Mouse (Mus musculus): Measurements from ENCODE around the gene Cpz.
A peak's percentile ranks its signal among the peaks of the same experiment; 100 is the strongest.

Gene Cpz

DNA sequence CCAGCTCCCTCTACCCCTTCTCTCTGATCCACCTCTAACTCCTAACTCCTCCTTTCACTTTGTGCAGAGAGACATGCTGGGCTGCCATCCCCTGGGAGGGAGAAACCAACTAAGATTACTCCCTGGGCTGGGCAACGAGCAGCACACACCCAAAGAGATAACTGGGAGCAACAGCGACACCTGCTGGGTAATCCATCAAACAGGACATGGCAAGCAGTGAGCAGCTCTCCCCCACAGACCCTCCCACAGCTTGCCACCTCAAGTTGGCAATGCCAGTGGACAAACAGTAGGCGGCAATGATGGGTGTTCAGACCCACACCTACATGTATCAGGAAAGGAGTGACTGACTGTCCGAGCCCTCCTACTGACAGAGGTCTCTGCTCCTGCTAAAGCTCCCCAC, 4.9 kb upstream of the Cpz start:
- peak; percentile 42 for DNase-seq (ENCODE audit: low read depth)

DNA sequence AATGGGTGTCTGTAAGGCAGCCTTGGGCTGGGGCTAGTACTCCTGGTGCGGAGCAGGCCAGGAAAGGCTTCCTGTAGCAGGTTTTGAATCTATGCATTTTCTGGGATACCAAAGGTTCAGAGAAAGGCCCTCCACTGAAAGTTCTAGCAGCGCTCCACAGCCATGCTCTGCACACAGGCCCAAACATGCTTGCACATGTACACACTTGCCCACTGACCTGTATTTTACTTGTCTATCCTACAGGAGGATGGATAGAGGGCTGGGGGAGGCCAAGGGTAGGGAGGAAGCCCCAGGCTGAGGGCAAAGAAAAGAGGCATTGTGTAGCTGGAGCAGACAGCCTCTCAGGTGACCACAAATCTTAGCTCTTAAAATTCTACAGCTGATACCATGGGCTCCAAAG, 1.1 kb downstream of the Cpz start:
- DNase-seq (ENCODE audit: low read depth) = no peak

DNA sequence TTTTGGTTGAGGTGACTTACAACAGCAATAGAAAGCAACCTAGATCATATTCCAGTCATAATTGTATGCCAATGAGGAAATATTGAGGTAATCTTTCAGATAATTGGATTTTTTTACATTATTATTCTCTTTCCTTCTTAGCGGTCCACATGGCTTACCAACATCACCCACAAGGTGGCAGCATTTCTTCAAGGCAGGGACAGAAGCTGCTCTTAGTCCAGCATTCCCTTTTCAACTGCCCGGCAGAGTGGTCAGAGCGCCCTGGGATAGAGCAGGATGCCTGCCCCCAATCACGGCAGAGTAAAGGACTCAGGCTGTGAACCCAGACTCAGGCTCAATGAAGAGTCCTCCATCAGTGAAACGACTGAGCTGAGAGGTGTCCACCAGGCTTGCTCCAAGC, 1.8 kb downstream of the Cpz start:
- peak; percentile 9 for DNase-seq (ENCODE audit: low read depth)

DNA sequence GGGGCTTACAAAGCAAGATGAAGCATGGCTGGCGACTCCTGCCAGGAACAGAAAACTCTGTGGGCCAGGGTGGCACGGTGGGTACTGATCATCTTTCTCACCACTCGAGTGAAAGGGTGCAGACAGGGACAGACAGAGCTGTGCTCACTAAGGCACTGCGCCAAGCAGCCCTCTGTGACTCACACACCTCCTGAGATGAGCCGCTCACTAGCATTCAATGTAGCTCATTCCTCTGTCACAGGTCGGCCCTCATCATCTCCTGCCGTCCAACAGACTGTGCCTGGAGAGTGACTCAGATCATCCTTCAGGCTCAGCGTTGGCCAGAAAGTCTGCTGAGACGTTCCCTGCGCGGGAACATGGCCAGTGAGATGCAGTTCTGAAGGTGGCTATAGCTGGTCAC, 8.7 kb downstream of the Cpz start:
- DNase-seq (ENCODE audit: low read depth) = no peak

DNA sequence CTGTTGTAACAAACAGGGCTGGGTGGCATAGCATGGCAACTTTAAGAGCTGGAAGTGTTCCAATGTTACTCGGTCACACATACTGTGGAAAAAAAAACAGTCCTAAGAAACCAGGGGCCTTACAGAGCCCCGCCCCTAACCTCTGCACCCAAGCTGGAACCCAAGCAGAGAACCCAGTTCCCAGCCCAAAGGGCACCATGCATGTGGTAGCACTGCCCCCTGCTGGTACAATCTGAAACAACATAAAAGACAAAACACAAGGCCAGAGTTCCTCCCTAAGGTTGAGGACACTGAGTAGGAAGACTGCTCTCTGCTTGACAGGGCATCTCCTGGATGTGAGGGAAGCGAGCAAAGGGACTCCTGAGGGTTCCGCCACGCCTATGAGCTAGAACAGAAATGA, 14.9 kb downstream of the Cpz start:
- DNase-seq (ENCODE audit: low read depth) = peak; percentile 25

DNA sequence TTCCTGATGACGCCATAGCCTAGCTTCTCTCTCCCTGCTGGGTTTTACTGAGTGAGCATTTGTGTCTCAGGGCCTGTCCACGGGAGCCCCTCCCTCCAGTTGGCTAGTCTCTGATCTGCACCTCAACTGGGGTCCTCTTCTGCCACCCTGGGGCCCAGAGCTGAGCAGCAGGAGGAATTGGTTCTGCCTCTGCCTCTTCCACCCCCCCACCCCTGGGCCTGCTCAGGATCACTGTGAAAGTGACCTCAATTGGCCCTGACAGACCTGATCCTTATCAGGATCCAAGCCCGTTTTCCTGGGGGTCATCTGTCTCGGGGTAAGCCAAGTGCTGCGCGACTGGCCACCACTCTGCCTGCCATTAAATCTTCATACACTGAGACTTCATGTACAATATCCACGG, 20.5 kb downstream of the Cpz start:
- no peak for DNase-seq (ENCODE audit: low read depth)

DNA sequence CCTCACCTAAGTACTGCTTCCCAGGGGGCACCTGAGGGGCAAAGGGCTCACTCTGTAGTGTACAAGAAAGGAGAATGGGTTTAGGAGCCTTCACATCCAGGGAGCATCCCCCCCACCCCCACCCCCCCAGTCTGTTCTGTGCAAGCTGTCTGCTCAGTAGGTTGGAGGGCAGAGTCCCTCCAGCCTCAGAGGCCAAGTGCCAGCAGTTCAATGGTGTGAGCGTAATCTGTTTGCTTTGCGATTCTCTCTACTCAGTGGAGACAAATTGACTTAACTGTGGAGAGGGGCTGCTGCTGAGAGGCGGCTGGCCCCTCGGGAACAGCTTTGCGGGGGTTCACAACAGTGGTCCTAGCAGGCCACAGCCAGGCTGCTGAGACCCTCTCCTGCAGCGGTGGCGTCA, 28.2 kb downstream of the Cpz start:
- no peak for DNase-seq (ENCODE audit: low read depth)

DNA sequence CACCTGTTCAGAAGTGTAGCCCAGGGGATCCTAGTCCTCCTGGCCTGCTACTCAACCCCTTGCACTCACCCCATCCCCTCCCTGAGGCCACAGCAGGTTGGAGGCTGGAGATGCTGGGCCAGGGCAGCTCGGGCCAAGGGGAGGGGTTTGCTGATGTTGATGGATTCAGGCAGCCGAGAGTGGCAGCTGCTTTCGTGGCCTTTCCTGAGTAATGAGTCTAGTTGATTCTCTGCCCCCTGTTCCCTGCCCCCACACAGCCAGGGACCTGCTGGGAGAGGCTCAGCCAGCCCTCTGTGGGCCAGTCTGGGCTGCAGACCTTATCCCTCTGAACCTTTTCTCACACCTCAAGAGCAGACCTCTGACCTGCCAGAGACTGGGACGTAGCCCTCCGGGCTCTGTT, 29.5 kb downstream of the Cpz start:
- DNase-seq (ENCODE audit: low read depth) = no peak

DNA sequence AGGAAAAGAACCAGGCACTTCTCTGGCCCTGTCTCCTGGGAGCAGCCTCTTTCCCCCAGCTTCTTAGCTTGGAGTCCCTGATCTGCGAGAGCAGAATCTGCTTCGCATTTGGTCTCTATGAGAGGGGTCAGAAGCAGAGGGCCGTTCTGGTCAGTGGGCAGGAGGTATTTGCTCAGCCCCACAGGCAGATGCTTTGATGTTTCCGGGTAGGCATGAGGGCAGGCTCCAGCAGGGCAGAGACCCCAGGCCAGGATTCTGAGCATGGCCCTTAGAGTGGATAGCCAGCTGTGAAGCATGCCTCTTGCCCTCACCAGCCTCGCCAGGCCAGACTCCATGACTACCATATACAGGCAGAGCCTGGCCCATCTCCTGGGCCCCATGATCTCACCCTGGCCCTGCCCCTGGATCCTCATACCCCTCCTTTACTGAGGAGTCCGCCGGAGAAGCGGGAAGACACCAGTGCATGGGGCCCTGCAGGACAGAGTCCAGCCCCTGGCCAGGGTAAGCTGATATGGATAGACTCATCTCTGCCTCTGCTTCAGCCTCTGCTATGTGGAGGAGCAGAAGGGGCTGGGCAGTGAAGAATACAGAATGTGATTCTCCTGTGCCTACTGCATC, 30.6 kb downstream of the Cpz start:
- DNase-seq (ENCODE audit: low read depth) = no peak

DNA sequence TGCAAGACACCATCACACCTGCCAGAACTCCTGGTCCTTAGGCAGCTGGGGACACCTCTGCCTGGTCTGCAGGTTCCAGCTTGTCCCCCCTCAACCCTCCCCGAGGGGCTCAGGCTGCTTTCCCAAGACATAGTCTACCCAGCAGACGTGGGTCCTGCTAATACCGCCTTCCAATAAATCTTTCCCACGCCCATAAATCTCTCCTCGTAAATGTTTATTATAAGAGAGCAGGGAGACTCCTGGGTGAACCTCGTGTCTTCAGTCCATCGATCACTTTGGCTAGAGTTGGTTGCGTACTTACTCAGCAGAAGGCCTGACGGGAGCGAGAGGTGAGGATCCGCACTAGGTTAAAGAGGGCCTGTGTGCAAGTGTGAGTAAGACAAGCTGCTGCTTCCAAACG, 31.7 kb downstream of the Cpz start:
- DNase-seq (ENCODE audit: low read depth) = no peak

DNA sequence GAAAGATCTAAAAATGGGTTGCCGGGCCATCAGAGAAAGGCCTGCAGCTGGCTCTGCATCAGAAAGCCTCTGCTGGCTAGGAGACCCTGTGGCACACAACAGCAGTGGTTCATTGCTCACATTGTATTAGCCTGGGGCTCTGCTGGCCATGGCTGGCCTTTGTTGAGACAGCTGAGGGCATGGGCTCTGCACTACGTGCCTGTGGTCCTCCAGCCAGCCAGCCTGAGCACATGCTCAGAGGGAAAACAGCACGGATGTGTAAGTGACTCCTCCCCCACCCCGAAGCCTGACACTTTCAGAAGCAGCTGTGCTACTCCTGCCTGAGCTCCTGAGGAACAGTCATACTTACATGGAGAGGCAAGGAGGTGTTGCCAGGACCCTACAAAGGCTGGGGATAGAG, 46.0 kb downstream of the Cpz start:
- no peak for DNase-seq (ENCODE audit: low read depth)

DNA sequence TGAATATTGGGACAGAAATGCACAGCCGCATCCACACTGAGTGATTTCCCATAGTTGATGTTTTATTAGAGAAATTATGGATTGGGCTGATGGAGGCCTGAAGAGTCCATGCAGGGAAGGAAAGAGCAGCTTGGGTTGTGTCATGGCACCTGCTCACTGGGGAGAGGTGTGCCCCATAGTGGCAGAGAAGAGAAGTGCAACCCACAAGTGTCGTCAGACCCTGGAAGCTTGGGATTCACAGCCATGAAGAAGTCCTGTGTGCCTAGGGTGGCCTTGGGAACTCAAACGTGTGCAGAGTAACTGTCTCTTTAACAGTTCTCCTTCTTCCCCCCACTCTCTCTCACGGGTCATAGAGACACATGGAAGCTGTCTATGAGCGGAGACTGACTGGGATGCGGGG, 50.3 kb downstream of the Cpz start:
- no peak for DNase-seq (ENCODE audit: low read depth)

DNA sequence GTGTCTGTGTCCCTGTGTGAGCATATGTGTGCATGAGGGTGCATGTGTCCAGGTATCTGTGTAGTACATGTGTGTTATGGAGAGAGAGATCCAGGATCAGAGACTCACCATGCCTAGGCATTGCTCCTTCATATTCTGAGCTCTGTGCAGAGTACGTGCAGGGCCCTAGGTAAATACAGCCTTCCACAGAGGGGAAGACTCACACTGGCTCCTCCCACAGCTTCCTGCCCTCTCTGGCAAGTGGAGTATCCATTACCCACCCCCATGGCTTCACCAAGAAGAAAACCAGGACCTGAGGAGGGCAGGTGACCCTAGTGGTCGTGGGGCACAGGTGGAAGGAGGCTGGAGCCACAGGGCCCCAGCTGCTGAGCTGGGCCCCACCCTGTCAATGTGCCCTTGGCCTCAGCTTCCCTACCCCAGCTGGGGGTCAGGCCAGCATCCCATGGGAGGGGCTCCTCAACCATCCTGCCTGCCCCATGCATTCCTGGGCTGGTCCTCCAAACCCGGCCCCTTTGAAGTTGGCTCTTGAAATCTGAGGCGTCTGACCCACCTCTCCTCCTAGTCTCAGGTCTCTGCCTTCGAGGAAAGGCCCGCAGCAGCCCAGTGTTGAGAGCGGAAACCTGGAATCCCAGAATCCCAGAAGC, 54.5 kb downstream of the Cpz start:
- no peak for DNase-seq (ENCODE audit: low read depth)

DNA sequence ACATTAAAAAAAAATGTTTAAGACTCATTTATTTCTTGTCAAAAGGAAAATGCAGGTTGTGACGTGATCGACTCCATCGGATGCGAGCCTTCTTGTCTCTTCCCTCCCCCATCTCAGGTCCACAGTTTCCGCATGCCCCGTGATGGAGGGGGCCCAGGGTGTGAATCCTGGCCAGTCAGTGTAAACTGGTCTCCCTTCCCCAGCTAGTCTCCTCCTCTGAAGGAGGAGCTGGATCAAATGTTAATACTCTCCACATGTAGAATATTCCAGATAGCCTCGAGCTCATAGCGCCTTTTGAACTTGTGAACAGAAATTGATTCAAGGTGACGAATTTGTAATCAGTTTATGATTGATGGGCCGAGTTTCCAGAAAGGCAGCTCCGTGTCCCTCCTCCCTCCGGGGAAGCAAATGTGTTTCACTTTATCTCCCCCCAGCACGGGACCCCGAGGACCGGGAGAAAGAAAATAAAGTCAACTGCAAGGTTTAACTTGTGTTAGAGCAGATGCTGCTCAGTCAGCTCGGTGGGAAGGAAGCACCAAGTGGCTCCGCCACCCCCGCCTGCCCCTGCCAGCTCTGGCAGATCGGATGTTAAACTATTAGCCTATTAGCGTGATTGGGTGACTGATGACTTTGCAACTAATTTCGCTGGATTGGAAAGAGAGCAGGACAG, 59.4 kb downstream of the Cpz start:
- DNase-seq (ENCODE audit: low read depth) = no peak

DNA sequence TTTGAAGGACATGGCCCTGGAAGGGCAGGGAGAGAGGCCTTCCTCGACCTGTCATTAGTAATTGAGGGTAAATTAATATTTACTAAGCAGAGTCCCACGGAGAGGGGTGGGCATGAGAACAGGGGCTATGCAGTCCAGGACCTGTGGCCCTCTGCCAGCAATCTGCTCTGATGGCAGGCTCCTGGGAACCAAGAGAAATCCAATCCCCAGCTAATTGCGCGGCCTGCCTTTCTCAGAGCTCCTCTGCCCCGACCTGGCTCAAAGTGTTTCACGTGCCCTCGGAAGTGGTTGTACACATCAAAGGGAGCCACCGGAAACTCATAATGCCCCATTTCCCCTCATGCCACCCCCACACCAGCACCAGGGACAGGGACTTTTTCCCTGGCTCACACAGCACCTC, 63.4 kb downstream of the Cpz start:
- no peak for DNase-seq (ENCODE audit: low read depth)

DNA sequence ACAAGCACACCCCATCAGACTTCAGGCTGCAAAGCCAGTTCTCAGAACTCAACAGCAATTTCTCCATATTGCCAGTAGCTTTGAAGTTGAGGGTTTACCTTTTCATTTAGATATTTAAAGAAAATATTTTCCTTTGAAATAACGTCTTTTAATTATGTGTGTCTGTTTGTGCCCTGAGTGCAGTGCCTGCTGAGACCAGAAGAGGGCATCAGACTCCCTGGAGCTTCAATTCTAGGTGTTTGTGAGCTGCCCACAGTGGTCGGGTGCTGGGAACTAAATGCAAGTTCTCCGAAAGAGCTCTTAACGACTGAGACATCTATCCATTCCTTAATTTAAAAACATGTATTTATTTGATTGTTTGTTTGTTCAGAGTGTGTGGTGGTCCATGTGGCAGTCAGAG, 65.7 kb downstream of the Cpz start:
- DNase-seq (ENCODE audit: low read depth) = no peak

DNA sequence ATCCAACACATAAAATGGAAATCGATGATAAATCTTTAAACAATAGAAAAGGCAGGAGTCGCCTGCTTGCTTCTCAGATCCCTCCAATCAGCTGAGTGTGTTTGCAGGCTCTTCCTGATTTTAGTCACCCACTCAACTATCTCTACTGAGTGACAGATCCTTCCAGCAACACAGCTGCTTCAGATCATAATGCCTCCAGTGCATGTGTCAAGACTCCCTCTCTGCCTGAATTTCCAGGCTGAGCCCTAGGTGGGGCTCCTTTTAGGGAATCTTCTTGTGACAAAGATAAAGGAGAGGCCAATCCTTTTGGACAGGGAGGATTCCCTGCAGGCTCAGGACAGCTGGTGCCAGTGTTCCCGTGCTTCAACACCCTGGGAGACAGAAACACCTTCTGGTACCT, 67.2 kb downstream of the Cpz start:
- DNase-seq (ENCODE audit: low read depth) = no peak

DNA sequence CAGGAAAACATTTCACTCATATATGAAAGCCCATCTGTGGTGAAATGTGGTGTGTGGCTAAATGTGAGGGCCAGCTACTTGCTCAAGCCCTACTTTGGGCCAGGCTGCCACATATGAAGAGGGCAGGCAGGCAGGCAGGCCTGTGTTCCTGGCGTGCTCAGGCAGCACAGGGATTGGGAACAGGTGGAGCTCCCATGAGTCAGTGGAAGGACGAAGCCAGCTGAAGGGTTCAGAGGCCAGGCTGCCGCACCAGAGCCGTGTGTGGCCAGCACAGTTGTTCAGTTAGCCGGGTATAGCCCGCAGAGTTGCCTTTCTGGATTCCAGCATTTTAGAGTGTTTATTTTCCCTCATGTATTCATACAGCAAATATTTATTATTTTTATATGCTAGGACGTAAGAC, 68.1 kb downstream of the Cpz start:
- no peak for DNase-seq (ENCODE audit: low read depth)

DNA sequence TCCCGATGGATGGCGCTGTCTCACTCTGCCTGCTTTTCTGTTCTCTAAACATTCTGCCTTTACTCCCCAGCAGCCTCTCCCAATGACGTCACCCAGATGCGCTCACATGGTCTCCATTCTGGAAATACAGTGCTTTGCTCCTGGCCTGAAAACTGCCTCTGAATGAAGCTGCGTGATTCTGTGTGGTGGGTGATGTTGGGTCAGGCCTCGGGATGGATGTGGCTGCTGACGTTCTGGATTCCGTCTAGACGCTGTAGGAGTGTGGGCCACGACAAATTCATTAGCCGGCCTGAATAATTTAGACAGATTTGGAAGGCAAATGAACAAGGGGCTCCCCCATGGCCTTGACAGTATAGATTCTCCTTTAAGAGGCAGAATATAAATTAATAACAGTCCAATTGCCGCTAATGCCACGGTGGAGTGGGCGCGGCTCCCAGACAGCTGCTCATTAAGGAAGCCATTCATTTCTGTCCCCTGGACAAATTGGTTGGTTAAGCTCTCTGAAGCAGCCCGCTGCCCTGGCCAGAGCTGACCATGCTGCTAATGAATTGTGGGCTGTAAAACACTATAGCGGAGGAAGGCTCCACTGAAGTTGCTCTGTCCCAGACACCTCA, 71.2 kb downstream of the Cpz start:
- DNase-seq (ENCODE audit: low read depth) = no peak
